Comparison of ENCODE assay signal across 8 mouse cellular contexts in genomic region chr15:99392486-99393385, GRCm38 (mm10). TPM values are rescaled to one million over a fixed set of nuclear protein-coding genes. Genes with fewer than 3 reads are reported as not detected.
DNase-seq lines count a peak whose midpoint lies in the region; ATAC-seq lines count a peak whose summit lies in the region.

Gene Tmbim6, plus strand, starts transcription at chr15:99392882.

- no peaks in the 10 kb centered on the region for H3K9me3 ChIP-seq in heart, embryonic 14.5 days (ENCODE audit: control insufficient read depth, low read length)
- no peaks in the 10 kb centered on the region for H3K9me3 ChIP-seq in liver, embryonic 13.5 days (replicated peaks)
- no peaks in the 10 kb centered on the region for H3K9me3 ChIP-seq in stomach, embryonic 16.5 days (replicated peaks; ENCODE audit: control insufficient read depth, low read length)

- H3K27me3 ChIP-seq in heart, embryonic 14.5 days (ENCODE audit: control insufficient read depth, insufficient read depth, low read length): no peaks in the 10 kb centered on the region
- H3K27me3 ChIP-seq in liver, embryonic 13.5 days: no peaks in the 10 kb centered on the region
- H3K27me3 ChIP-seq in stomach, embryonic 16.5 days (ENCODE audit: control insufficient read depth, insufficient read depth, low read length): no peaks in the 10 kb centered on the region

- DNase-seq in c-Kit-negative CD71-positive TER-119-positive erythroid progenitor cells, embryonic 14.5 days (ENCODE audit: low read depth, low spot score): peak; percentile 100
- peak; percentile 100 for DNase-seq in fibroblast of lung, adult 2 months (ENCODE audit: low read depth)
- DNase-seq in kidney, postnatal 14 days: peak; percentile 100
- DNase-seq in liver, embryonic 13.5 days: peak; percentile 99
- DNase-seq in neural tube, embryonic 10.5 days (ENCODE audit: extremely low spot score, low spot score): peak; percentile 96

- peak within 1 kb of the TSS; percentile 98 for H3K4me2 ChIP-seq in heart, embryonic 14.5 days (ENCODE audit: low read length)
- H3K4me2 ChIP-seq in liver, embryonic 13.5 days: peak within 1 kb of the TSS; percentile 80
- peak within 1 kb of the TSS; percentile 86 for H3K4me2 ChIP-seq in stomach, embryonic 16.5 days (ENCODE audit: low read depth, low read length)

- H3K27ac ChIP-seq in heart, embryonic 14.5 days (replicated peaks in 1 of 2; ENCODE audit: control insufficient read depth in 1 of 2, insufficient read depth in 1 of 2, low read depth in 2 of 2, low read length in 2 of 2): peak within 1 kb of the TSS; percentile 92 to 93
- H3K27ac ChIP-seq in liver, embryonic 13.5 days: peak within 1 kb of the TSS; percentile 95
- H3K27ac ChIP-seq in stomach, embryonic 16.5 days (ENCODE audit: low read length): peak within 1 kb of the TSS; percentile 95

- peak within 1 kb of the TSS; percentile 93 for H3K9ac ChIP-seq in heart, embryonic 14.5 days (ENCODE audit: low read length)
- H3K9ac ChIP-seq in liver, embryonic 13.5 days: peak within 1 kb of the TSS; percentile 87
- peak within 1 kb of the TSS; percentile 93 for H3K9ac ChIP-seq in stomach, embryonic 16.5 days (ENCODE audit: low read length)

- no peaks in the 10 kb centered on the region for H3K36me3 ChIP-seq in heart, embryonic 14.5 days (ENCODE audit: control insufficient read depth, insufficient read depth, low read length)
- no peaks in the 10 kb centered on the region for H3K36me3 ChIP-seq in liver, embryonic 13.5 days
- H3K36me3 ChIP-seq in stomach, embryonic 16.5 days (ENCODE audit: control insufficient read depth, insufficient read depth, low read length): no peaks in the 10 kb centered on the region

- H3K4me1 ChIP-seq in heart, embryonic 14.5 days (ENCODE audit: control insufficient read depth in 2 of 2, insufficient read depth in 2 of 2, low read length in 2 of 2): peaks cover 11 to 45% of the 10 kb centered on the region in 2 experiments
- H3K4me1 ChIP-seq in liver, embryonic 13.5 days (replicated peaks): peaks cover 63% of the 10 kb centered on the region
- H3K4me1 ChIP-seq in stomach, embryonic 16.5 days (ENCODE audit: control insufficient read depth, insufficient read depth, low read length): peaks cover 32% of the 10 kb centered on the region

- H3K4me3 ChIP-seq in heart, embryonic 14.5 days (ENCODE audit: control insufficient read depth in 1 of 2, insufficient read depth in 1 of 2, low read depth in 1 of 2, low read length in 2 of 2): peak within 1 kb of the TSS; percentile 87 to 96
- H3K4me3 ChIP-seq in liver, embryonic 13.5 days (replicated peaks): peak within 1 kb of the TSS; percentile 83
- H3K4me3 ChIP-seq in stomach, embryonic 16.5 days (replicated peaks; ENCODE audit: low read length): peak within 1 kb of the TSS; percentile 89

- ATAC-seq in CD4-positive, CD25-positive, alpha-beta regulatory T cell, adult 4 months: peak; percentile 95
- peak; percentile 100 for ATAC-seq in heart, embryonic 14.5 days (ENCODE audit: insufficient number of reproducible peaks, insufficient read depth, low FRiP score, low read depth)
- peak; percentile 95 for ATAC-seq in liver, embryonic 13.5 days (ENCODE audit: low read depth)
- peak; percentile 99 for ATAC-seq in stomach, embryonic 16.5 days (ENCODE audit: insufficient read depth, low FRiP score)

- 1% methylated on average over 49 of the region's 51 CpGs for WGBS in heart, embryonic 14.5 days
- WGBS in liver, embryonic 13.5 days (ENCODE audit: insufficient replicate concordance): under 1% methylated on average over 51 of the region's 51 CpGs
- WGBS in stomach, embryonic 16.5 days: under 1% methylated on average over 51 of the region's 51 CpGs

RNA-seq across cellular contexts. Expression of gene Tmbim6, which starts in this region (rescaled TPM):
- polyA plus RNA-seq in CD4-positive, CD25-positive, alpha-beta regulatory T cell, adult 4 months (2017; shearing (Covaris generic)): 1,000 to 10,000 TPM; 1,029 to 1,509 TPM
- polyA plus RNA-seq in heart, embryonic 14.5 days (2014; fragmentation: Nextera tagmentation; extraction: Ambion mirVana): 235 and 239 TPM in 2 replicates
- polyA plus RNA-seq in liver, embryonic 13.5 days (2015; fragmentation: Nextera tagmentation; extraction: Ambion mirVana): 188 and 210 TPM in 2 replicates
- 438 and 480 TPM in 2 replicates for polyA plus RNA-seq in stomach, embryonic 16.5 days (2015; fragmentation: Nextera tagmentation; extraction: Ambion mirVana)

Comparison
In these comparisons a context has a peak if more than half of its experiments do, and no peak if none do; other contexts are left out.
1. Peak in every context shown above with its lines: DNase-seq, ATAC-seq, H3K4me3 ChIP-seq and H3K27ac ChIP-seq.